Mouse (Mus musculus) ES-Bruce4 (cell line): Measurements from ENCODE around the gene Sgpl1. TPM values are rescaled to one million over a fixed set of nuclear protein-coding genes. Genes with fewer than 3 reads are reported as not detected.
A peak's percentile ranks its signal among the peaks of the same experiment; 100 is the strongest.

Source experiments
- H3K27ac ChIP-seq: 2 replicates; pipeline ENCODE4 v1.5.1; 2012; ENCODE audit warnings: low read length, inconsistent platforms; ENCODE audit not compliant: insufficient read depth
- H3K27me3 ChIP-seq: 2 replicates; pipeline ENCODE4 v1.6.1; 2012; ENCODE audit warnings: mild to moderate bottlenecking, low read length, inconsistent platforms; ENCODE audit not compliant: control insufficient read depth, poor library complexity, insufficient read depth, severe bottlenecking
- H3K36me3 ChIP-seq: 2 replicates; pipeline ENCODE4 v1.6.1; 2012; ENCODE audit warnings: inconsistent platforms, mild to moderate bottlenecking, low read length, moderate library complexity; ENCODE audit not compliant: control insufficient read depth, poor library complexity, insufficient read depth, severe bottlenecking
- H3K4me1 ChIP-seq: one replicate; pipeline ENCODE4 v1.8.1; 2011; ENCODE audit warnings: low read length; ENCODE audit not compliant: control insufficient read depth, insufficient read depth
- H3K4me3 ChIP-seq: 2 replicates; pipeline ENCODE4 v1.5.1; 2011; ENCODE audit warnings: low read depth, mild to moderate bottlenecking, low read length
- H3K9ac ChIP-seq: 2 replicates; pipeline ENCODE4 v1.6.1; 2012; ENCODE audit warnings: low read depth, mild to moderate bottlenecking, inconsistent platforms; ENCODE audit not compliant: poor library complexity, severe bottlenecking
- H3K9me3 ChIP-seq: replicated peaks from 2 replicates; pipeline ENCODE4 v1.6.1; 2012; ENCODE audit warnings: mild to moderate bottlenecking, low read length, inconsistent platforms; ENCODE audit not compliant: control insufficient read depth, poor library complexity, insufficient read depth, severe bottlenecking
- CTCF ChIP-seq: IDR thresholded peaks from one replicate; pipeline ENCODE4 v1.8.1; 2011; ENCODE audit warnings: low read depth, low read length
- EP300 ChIP-seq: IDR thresholded peaks from 2 replicates; pipeline ENCODE4 v1.6.1; 2011; ENCODE audit warnings: low read depth, low read length; ENCODE audit not compliant: insufficient read depth
- POLR2A ChIP-seq: IDR thresholded peaks from one replicate; pipeline ENCODE4 v1.8.1; 2011; ENCODE audit warnings: low read length; ENCODE audit not compliant: insufficient read depth
- polyA plus RNA-seq: library from polyadenylated mRNA; stranded (reverse); fragments of >200 nt; gene quantifications from 2 replicates; pipeline ENCODE4 v1.2.4, GENCODE M21; 2011; ENCODE audit warnings: low read depth; ENCODE audit not compliant: missing spikeins, insufficient read depth, insufficient read length

The Sgpl1 gene
- polyA plus RNA-seq, 1 experiment = 73.7 TPM

DNA sequence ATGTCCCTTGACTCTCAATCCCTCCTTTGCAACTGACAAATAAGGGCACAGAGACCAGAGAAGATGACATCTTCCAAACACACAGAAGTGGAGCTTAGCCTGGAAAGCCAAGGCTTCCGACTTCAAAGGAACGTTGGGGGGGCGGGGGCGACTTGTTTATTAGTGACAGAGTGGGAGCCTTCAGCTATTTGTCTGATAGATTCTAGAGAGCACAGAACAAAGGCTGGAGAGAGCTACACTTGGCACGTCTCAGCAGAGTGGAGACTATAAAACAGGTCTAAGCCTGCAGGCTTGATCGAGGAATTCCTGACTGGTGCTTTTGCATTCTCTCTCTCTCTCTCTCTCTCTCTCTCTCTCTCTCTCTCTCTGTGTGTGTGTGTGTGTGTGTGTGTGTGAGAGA, 3.1 kb upstream of the Sgpl1 start:
- H3K9ac ChIP-seq = no peak overlapping the region
- no peaks in the 10 kb centered on the region for H3K4me1 ChIP-seq
- H3K36me3 ChIP-seq = no peaks in the 10 kb centered on the region
- H3K4me3 ChIP-seq = no peak overlapping the region
- TF ChIP-seq CTCF = no peak
- TF ChIP-seq POLR2A = no peak
- no peaks in the 10 kb centered on the region for H3K9me3 ChIP-seq
- H3K27ac ChIP-seq = no peak overlapping the region
- no peaks in the 10 kb centered on the region for H3K27me3 ChIP-seq

DNA sequence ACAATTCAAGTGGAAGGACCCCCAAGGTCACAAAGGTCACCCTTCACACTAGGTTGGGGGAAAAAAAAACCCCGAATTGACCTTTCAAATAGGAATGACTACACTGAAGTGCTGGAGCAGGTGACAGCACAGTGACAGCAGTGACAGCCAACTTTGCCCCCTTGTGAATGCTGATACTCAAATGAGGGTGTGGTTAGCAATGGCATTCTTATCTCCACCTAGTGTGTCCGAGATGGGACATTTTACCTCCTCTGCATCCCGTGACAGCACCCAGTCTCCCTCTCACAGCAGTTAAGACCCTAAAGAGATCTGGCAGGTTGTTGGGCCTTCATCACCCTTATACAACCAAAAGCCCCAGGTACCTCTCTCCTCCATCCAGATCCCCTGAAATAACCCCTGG, 2.0 kb upstream of the Sgpl1 start:
- Histone ChIP-seq H3K9me3 (no peaks in the 10 kb centered on the region), H3K27ac (no peak overlapping the region), H3K36me3 (no peaks in the 10 kb centered on the region), H3K4me1 (no peaks in the 10 kb centered on the region), H3K4me3 (no peak overlapping the region), H3K9ac (no peak overlapping the region), H3K27me3 (no peaks in the 10 kb centered on the region)
- no peak for TF ChIP-seq POLR2A
- TF ChIP-seq EP300 = no peak
- TF ChIP-seq CTCF = no peak

- peak overlapping the region; percentile 71 for H3K27ac ChIP-seq
- H3K4me3 ChIP-seq = peak overlapping the region; percentile 95
- peak overlapping the region; percentile 88 for H3K9ac ChIP-seq
- TF ChIP-seq POLR2A (no peak), CTCF (no peak), EP300 (no peak)
- H3K4me1 ChIP-seq = no peaks in the 10 kb centered on the region
- no peaks in the 10 kb centered on the region for H3K27me3 ChIP-seq
- H3K36me3 ChIP-seq = peaks cover 8% of the 10 kb centered on the region
- no peaks in the 10 kb centered on the region for H3K9me3 ChIP-seq
These were observed 721 bp downstream of the Sgpl1 start for GRCm38 (mm10) chr10:61146807-61147156.

GRCm38 (mm10) chr10:61146119-61146806, 1.2 kb downstream of the Sgpl1 start:
- H3K36me3 ChIP-seq = peaks cover 8% of the 10 kb centered on the region
- H3K9ac ChIP-seq = peak overlapping the region; percentile 88
- no peaks in the 10 kb centered on the region for H3K27me3 ChIP-seq
- H3K9me3 ChIP-seq = no peaks in the 10 kb centered on the region
- no peaks in the 10 kb centered on the region for H3K4me1 ChIP-seq
- H3K27ac ChIP-seq = peak overlapping the region; percentile 72
- H3K4me3 ChIP-seq = peak overlapping the region; percentile 95
- TF ChIP-seq EP300 (no peak), POLR2A (no peak), CTCF (no peak)

- no peak for TF ChIP-seq CTCF
- no peak for TF ChIP-seq POLR2A
- no peak for TF ChIP-seq EP300
- H3K36me3 ChIP-seq = peaks cover 13% of the 10 kb centered on the region
- H3K9me3 ChIP-seq = no peaks in the 10 kb centered on the region
- peak overlapping the region; percentile 95 for H3K4me3 ChIP-seq
- peak overlapping the region; percentile 88 for H3K9ac ChIP-seq
- H3K4me1 ChIP-seq = no peaks in the 10 kb centered on the region
- peak overlapping the region; percentile 72 for H3K27ac ChIP-seq
- H3K27me3 ChIP-seq = no peaks in the 10 kb centered on the region
These were observed 1.8 kb downstream of the Sgpl1 start for GRCm38 (mm10) chr10:61145766-61146118.

- H3K27ac ChIP-seq = no peak overlapping the region
- peaks cover 15% of the 10 kb centered on the region for H3K36me3 ChIP-seq
- TF ChIP-seq CTCF = no peak
- no peak for TF ChIP-seq EP300
- TF ChIP-seq POLR2A = no peak
- H3K27me3 ChIP-seq = no peaks in the 10 kb centered on the region
- no peak overlapping the region for H3K4me3 ChIP-seq
- no peaks in the 10 kb centered on the region for H3K4me1 ChIP-seq
- no peaks in the 10 kb centered on the region for H3K9me3 ChIP-seq
- H3K9ac ChIP-seq = no peak overlapping the region
These were observed 4.2 kb downstream of the Sgpl1 start for GRCm38 (mm10) chr10:61143343-61143742.
